Mouse (Mus musculus) thymus, adult 18-20 months (tissue): Measurements from ENCODE around the gene Usp43.
A peak's percentile ranks its signal among the peaks of the same experiment; 100 is the strongest.

ENCODE experiments used
- DNase-seq, 2 experiments: peaks; one replicate each; pipeline ENCODE4 v3.0.0; 2022; ENCODE audit warnings: mixed read lengths in 2 of 2

Gene Usp43

DNA sequence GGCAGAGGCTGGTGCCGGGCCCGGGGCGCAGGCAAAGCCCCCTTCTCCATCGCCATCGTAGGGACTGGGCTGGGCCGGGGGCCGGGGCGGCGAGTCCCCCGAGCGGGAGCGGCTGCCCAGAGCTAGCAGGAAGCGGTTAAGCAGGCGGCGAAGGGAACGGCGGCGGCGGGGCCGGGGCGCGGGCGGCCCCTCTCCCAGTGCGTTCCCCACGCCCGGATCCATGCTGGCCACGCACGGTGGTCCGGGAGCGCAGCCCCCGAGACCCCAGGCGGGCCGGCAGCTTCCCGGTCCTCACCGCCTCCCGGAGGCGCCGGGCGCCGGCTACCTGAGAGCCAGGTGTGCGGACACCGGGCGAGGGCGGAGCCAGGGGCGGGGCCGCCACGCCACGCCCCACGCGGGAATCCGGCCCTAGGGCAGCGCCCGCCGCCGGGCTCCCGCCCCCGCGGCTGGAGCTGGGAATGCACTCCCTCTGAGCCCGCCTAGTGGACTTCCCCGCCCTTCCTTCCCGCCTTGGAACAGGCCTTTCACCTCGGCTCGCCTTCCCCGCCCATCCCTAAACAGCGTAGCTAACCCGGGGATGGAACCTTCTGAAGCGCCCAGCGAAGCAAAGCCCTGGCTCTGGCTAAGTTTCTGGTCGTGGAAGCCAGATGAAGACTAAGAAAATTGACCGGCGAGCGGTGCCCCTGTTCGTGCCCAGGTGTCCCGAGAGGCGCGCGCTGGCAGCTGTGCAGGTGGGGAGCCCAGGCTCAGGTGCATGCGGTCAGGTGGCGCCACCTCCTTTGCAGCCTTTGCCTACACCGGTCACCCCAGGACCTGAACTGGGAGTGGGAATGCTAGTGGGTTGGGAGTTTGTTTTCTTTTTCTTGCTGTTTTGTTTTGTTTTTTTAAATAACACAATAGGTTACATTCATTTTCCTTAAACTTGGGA is at the start of gene Usp43:
TSS of gene Usp43 (minus strand) at position 327 of the 928 bp plus-strand sequence.
- peak; percentile 8 to 9 for DNase-seq

DNA sequence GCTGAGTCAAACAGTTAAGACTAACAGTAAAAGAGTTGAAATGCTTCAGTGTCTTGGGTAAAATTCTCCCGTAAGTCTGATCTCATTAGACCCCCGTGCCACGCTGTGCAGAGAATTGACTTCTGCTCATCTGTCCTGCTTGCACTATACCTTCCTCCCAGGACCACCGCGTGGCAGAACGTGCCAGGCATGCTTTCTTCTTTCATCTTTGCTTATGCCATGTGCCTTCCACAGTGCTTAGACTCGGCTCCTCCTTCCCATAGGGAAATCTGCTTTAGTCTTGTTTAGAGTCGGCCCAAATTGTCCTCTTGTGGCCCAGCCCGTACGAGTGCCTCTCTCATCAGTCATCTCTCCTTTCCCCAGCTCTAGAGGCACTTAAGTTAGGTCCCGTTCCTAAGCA is 45.9 kb upstream of the Usp43 start:
- DNase-seq = no peak

DNA sequence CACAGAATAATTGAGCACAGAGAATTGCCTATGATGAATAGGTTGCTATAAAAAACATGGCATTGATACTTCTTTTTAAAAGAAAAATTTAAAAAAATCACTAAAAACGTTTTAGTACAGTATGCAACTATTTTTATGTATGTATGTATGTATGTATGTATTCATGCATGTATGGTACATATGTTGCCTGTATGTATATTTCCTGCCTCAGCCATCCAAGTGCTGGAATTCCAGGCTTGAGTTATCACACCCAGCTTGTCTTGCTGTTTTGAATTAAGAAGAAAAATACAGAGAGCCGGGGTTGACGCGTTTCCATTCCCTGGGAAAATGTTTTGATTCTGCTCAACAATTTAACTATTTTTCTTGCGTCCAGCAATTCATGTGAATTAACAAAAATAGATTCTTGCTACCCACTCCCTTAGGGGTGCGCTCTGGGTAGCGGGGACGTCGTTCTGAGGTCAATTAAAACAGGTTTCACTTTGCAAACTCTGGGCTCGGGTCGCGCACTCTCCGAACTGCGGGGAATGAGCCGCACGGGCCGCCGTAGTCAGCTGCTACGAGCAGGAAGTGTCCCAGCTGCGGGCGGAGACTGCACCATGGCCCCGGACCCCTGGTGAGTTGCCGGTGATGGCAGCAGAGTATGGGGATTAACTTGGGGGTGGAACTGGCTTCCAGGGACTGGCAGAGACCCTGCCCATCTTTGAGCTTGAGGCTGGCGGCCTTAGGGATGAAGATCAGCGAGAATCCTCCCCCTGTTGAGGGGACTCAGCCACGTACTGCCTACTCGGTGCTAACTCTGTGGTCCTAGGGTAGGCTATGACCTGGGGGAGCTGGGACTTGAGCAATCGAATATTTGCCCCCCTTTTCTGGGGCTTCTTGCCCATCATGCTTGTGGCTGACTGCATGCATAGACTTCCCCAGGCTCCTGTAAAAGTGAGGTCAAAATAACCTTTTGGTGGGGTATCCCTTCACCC is 44.2 kb upstream of the Usp43 start, which contains the start of gene Stx8:
TSS of gene Stx8 (plus strand) at position 289 of the 974 bp plus-strand sequence.
- peak; percentile 83 to 87 for DNase-seq

DNA sequence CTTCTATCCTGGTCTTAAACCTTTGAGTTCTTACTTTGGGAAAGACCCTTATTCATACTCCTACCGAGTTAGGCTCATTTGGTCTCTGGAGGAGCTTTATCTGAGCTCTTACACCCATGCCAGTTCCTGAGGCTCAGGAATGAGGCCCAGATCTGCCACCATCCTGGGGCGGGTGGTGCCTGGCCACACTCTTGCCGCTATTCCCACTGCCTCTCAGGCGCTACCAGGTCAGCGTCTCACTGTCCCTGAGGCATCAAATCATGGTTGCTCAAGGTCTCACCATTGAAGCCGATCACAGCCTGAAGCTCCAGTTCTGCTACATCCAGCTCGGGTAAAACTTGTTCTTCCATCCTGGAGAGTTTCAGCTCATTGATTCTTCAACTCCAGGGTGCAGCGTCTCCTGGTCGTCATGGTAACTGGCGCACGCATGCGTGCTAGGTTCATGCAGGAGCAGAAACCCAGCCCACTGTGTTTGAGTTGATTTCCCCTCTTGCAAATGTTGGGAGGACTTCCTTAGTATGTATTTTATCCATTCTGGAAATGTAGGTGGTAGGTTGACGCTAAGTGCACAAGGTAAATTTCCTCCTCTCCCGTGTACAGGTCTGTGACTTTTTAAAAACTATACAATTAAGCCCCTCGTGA is 43.4 kb upstream of the Usp43 start, which contains the start of gene Cfap52:
TSS of gene Cfap52 (minus strand) at position 410 of the 642 bp plus-strand sequence.
- DNase-seq = peak; percentile 67 to 75

DNA sequence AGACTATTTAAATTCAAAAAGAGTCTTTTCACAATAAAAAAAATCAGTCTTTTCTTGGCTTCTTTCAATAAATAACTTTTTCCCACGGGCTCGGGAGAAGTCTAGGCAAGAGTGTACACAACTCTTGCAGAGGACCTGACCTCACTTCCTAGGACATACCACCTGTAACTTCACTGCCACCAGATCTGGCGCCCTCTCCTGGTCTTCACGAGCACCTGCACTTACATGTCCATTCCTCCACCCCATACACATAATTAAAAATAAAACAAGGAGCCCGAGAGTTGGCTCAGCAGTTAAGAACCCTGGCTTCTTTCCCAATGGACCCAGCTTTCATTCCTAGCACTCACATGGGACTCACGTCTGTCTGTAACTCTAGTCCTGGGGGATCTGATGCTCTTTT is 42.2 kb upstream of the Usp43 start:
- no peak for DNase-seq

DNA sequence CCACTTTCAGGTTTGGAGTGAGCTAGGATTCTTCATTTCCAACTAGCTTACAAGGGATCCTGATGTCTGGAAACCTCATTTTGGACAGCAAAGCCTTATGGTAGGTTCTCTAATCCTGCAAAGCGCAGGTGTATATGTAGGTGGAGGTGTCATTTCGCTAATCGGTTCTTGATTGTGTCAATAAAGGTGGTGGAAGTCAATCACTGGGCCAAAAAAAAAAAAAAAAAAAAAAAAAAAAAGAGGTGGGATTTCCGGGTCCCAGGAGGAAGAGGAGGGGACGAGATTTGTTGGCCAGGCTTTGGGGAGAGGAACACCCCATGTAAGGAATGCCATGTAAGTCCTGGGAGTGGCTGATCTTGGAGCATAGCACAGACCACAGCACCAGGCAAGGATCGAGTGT is 32.5 kb upstream of the Usp43 start:
- no peak for DNase-seq

DNA sequence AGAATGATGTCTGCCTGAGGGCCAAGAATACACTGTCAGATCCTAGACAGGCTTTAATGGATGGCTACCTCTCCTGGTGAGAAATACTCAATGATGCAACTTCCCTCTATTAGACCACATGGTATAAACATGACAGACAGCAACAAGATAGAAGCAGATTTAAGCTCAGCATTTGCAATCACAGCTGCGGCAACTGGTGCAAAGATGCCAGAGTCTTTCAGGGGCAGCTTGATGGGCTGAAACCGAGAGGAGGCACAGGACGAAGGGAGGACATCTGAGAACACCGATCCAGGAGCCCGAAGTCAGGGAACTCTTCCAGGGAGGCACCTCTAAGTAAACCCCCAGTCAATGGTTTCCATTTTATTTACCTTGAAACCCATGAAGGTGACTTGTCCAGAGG is 31.7 kb upstream of the Usp43 start:
- no peak for DNase-seq

DNA sequence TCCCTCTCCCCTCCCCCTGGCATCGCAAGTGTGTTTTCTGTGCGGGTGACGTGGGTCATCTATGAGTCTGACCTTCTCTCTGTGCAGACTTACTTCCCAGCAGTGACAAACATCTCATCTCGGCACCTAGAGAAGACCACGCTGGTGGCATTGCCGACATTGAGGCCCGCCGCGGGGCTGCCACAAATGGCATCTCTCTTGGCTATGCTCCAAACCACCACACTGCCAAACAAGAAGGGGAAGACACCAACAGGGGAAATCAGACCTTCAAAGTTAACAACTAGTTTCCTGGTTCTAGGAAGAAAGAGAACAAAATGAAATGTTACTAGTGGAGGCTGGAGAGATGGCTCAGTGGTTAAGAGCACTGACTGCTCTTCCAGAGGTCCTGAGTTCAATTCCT is 27.5 kb upstream of the Usp43 start:
- no peak for DNase-seq

DNA sequence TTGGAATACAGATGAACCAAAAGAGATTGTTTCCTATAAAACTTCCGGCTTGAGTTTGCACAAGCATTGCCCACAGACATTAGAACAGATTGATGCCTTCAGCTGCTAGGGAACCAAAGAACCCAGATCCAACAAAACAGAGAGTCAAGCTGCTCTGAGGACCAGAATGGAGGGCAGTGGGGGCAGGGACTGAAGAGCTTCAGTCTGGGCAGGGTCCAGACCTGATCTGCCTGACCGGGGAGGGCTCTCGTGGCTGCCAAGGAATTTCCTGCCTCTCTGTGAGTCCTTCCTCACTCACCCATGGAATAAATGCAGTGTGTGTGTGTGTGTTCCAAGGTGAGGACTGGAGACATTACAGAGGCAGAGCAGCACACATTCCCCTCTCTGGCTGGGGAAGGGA is 26.3 kb upstream of the Usp43 start:
- no peak for DNase-seq

DNA sequence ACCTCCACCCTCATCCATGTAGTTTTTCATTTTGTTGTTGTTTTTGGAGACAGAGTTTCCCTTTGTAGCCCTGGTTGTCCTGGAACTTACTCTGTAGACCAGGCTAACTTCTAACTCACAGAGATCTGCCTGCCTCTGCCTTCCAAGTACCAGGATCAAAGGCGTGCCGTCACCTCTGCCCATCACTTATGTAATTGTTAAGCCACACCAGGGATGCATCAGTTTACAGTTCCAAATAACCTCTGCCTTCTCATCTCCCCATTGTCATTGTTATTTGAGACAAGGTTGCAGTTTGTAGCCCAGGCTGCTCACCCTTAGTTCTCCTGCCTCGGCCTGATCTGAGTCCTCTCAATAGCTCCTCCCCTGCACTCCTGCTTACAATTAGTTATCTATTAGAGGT is 10.2 kb upstream of the Usp43 start:
- no peak for DNase-seq

DNA sequence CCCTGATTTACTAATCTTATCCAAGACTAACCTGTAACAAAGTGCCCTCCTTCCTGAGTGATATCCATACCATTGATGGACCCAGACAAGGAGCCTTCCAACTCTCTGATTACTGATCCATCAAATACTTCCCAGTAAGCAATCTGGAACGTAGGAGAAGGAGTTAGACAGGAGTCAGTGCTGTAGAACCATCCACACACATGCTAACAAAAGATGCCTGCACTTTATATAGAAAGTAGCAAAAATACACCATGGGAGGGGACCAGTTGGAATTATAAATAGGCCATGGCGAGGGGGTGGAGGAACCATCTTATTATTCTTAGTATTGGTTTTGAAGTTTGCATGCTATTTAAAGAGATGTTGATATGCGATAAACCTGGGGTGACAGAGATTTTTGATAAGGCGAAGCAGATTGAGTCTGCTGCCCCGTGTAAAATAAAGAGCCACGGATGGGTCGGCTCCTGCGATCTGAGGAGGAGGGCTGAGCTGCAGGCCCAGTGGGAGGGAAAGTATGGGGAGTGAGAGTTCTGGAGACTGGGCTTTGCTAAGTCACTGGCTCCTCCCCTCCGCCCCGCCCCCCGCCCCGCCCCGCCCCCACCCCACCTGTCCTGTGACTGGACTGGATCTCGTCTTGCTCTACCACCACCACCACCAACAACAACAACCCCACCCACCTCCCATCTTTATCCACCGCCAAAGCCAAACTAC is 4.5 kb upstream of the Usp43 start:
- DNase-seq = no peak

DNA sequence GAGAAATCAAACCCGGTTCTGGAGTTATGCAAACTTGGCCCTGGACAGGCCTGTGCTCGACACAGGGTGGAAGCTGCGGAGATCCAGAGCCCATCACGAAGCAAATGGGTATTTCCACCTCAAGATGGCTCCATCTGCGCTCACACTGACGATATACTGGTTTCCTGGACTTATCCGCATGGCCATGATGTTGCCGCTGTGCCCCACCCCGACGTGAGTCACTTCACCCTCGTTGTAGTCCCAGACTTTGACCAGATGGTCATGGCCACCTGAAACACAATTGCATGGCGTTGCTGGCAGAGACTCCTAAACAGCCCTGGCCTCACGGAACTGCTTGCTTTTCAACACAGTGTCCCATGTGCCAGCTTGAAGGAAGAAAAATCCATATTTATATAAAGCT is 3.0 kb upstream of the Usp43 start:
- no peak for DNase-seq

DNA sequence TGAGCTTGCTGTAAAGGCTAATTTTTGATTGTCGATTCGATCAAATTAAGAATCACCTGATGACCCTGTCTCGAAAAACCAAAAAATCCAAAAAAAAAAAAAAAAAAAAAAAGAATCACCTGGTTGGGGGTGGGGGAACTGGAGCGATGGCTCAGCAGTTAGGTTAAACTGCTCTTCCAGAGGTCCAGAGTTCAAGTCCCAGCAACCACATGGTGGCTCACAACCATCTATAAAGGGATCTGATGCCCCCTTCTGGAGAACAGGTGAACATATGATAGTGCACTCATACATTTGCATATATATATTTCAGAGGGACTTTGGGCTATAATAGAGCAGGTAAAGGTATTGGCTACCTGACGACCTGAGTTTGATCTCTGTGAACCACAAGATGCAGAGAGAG is 1.8 kb upstream of the Usp43 start:
- no peak for DNase-seq

DNA sequence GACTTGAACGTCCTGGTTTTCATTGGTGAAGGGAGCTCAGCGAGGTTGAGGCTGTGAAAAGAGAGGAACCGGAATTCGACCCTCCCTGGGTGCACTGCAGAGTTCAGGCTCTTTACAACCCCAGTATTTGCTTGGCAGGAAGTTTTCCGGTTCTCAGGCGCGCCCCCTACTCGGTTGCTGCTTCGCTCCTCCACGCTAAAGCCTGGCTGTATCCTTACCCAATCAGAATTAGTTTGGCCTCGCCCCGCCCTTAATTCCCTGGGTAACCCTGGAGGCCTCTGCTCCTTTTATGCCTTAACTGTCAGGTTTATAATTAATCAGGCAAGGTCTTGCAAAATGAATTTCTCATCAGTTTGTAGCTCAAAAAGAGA is 787 bp upstream of the Usp43 start:
- peak; percentile 56 to 65 for DNase-seq

DNA sequence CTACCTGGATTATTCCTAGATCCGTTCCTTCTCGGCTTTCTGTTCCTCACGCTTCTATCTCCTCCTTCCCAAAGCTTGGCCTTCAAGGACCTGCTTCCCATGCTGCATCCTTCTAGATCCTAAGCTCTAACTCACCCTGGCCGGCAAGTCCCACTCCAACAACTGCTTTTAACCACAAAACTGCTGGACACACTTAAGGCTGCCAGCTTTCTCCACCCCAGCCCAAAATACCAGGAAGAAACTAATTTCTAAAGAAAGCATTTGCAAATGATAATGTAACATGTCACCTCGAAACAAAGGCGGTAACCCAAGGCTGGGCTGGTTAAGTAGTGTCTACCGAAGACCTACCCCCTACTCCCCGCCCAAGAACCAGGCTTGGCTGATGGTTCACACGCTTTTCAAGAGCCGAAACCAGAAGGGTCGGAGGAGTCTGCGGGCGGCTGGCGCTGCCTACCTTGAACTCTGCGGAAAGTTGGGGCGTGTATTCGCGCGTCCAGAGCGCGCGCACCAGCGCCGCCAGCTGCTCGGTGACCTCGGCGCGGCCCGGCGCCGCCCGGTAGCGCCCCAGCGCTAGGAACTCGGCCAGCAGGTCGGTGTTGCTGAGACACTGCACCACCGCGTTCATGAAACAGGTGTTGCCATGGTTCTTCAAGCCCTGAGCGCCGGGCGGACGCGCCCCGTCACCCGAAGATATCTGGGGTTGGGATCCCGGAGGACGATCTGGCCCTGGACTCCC is 694 bp downstream of the Usp43 start:
- DNase-seq = peak in 1 of 2 experiments; percentile 1

DNA sequence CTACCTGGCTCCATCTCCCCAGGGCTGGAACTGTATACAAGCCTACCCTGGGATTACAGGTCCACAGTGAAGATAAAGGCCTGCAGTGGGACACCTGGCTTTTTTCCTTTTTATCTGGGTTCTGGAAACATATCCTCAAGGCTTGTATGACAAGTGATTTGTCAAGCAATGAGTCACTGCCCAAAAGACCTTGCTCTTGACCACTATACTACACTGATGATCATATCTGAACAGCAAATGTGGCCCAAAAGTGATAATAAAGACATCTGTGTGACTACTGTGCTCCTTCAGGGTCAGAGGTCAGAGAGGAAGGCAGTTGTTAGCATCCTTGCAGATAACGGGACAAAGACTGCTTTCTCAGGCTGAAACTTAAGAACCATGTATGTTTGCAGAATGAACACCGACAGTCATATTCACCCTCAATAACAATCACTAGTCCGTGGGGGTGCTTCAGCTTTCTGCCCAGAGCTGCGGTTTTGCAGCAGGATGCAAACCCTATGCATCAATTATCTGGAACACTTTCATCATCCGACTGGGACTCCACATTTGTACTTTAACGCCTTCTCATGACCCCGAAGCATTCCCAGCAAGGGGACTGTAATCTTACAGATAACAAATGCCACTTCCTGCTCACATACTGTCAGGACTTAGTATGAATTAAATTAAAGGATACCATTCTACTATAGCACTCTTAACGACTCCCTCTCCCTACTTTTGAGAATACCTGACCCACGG is 1.6 kb downstream of the Usp43 start:
- no peak for DNase-seq

DNA sequence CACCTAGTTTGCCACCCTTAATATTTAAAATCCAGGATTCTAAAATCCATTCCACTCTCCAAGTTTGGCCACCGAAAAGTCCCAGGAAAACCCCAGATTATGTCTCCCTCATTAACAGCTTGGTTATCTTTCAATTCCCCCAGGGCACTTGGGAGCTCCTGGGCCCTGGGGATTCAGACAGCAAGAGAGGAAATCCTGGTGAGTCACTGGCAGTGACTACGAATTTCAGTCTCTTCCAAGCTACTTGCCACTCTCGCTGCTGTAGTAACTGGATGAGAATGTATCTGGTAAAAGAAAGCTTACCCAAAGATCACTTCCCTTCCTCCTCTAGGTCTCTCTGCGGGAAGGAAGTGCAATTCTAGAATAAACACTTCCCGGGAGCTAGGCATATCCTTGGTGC is 2.4 kb downstream of the Usp43 start:
- no peak for DNase-seq

DNA sequence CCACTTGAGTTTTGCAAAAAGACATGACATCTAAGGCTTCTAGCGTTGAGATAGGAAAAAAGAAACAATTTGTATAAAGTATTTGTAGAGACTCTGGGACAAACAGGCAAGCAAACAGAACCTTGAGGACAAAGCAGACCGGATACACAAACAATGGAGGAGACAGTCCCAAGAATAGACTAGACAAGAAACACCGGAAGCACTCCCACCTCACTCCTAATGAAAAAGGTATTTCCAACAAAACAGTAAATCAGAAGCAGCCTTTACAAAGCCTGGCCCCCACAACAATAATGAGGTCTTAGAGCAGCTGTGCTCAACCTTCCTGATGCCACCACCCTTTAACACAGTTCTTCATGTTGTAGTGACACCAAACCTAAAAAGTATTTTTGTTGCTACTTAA is 4.8 kb downstream of the Usp43 start:
- no peak for DNase-seq

DNA sequence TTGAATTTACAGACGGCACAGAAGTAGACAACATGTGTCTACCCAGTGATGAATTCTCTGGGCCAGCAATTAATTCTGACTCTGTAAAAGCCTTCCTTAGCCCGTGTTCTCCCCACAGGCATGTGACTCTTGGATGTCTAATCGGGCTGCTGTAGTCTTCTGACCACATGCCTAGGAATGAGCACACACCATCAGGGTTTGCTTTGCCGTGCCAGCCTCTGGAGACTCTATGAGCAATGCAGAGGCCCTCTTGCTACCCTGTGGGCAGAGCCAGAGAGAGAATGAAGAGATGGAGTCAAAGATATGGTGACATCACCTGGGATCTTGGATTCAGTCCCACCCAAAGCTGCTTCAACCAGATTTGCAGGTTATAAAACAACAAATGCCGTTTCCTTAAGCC is 10.9 kb downstream of the Usp43 start:
- DNase-seq = no peak

DNA sequence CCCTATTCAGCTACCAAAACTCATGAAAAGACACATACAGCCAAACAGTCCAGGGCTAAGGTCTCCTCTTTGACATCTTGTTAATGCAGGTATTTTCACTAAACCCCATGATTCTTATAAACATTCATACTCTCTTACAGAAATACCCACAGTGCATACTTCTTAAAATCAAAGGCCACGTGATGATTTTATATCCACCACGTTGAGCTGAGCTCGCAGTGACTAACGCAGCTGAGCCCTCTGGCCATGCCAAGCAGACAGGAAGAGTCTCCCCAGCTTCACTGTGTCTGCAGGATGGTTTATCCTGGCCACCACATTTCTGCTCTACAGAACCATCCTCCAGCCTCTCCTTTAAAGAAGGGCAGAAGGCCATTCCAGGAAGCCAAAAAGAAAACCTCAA is 18.2 kb downstream of the Usp43 start:
- DNase-seq = no peak

DNA sequence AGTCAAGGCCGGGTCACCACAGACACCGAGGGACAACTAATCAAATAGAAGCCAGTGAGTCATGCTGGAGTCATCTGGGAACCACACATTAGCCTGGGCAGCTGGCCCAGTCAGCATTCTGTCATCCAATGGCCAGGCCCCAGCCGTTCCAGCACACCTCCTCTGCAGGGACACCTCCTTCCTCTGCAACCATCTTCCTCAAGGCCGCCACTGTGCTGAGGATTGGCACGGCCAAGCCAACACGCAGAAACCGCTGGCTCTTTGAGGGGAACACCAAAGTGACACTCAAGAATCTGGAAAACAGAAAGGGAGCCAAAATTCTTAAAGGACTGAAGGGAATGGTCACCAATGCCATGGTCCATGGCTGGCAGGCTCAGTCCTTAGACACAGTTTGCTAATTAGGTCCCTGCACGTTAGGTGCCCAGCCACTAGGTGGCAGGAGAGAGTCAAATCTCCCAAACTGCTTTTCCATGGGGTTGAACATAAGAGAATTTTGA is 24.8 kb downstream of the Usp43 start:
- DNase-seq = peak; percentile 4 to 9
